Mouse (Mus musculus) limb, embryonic 14.5 days (tissue): ENCODE measurements around the gene Lrmda. TPM values are rescaled to one million over a fixed set of nuclear protein-coding genes. Genes with fewer than 3 reads are reported as not detected.

Experiments
- ATAC-seq: fragments of 200-750 bp; cut with Nextera tagmentation; 2 replicates; pipeline ENCODE4 v1.8.0; 2017; ENCODE audit warnings: low read depth, moderate number of reproducible peaks, moderate TSS enrichment; ENCODE audit not compliant: low FRiP score
- DNase-seq: peaks from one replicate; pipeline ENCODE4 v3.0.0-alpha.2; 2015; ENCODE audit warnings: low spot score
- H3K27ac ChIP-seq: fragments of 300-500 bp; sonication (generic); replicated peaks from 2 replicates; pipeline ENCODE4 v1.5.1; 2014; ENCODE audit warnings: low read depth, mild to moderate bottlenecking, low read length, moderate library complexity, mixed read lengths
- H3K27me3 ChIP-seq: fragments of 300-500 bp; sonication (generic); 2 replicates; pipeline ENCODE4 v1.6.1; 2014; ENCODE audit warnings: low read length, mixed read lengths; ENCODE audit not compliant: control insufficient read depth, insufficient read depth
- H3K36me3 ChIP-seq: fragments of 300-500 bp; sonication (generic); 2 replicates; pipeline ENCODE4 v1.6.1; 2014; ENCODE audit warnings: mild to moderate bottlenecking, low read length, moderate library complexity, mixed read lengths; ENCODE audit not compliant: control insufficient read depth, insufficient read depth
- H3K4me1 ChIP-seq: fragments of 300-500 bp; sonication (generic); 2 replicates; pipeline ENCODE4 v1.6.1; 2014; ENCODE audit warnings: antibody characterized with exemption, low read length, mixed read lengths; ENCODE audit not compliant: control insufficient read depth, insufficient read depth
- H3K4me2 ChIP-seq: fragments of 300-500 bp; sonication (generic); replicated peaks from 2 replicates; pipeline ENCODE4 v1.6.1; 2014; ENCODE audit warnings: low read depth, mild to moderate bottlenecking, low read length, moderate library complexity; ENCODE audit not compliant: severe bottlenecking
- H3K4me3 ChIP-seq: fragments of 300-500 bp; sonication (generic); replicated peaks from 2 replicates; pipeline ENCODE4 v1.5.1; 2014; ENCODE audit warnings: low read length
- H3K9ac ChIP-seq: fragments of 300-500 bp; sonication (generic); 2 replicates; pipeline ENCODE4 v1.6.1; 2014; ENCODE audit warnings: mild to moderate bottlenecking, low read depth, low read length, moderate library complexity; ENCODE audit not compliant: severe bottlenecking
- H3K9me3 ChIP-seq: fragments of 300-500 bp; sonication (generic); 2 replicates; pipeline ENCODE4 v1.6.1; 2016; ENCODE audit warnings: low read length; ENCODE audit not compliant: control insufficient read depth
- POLR2A ChIP-seq: fragments of 200-500 bp; IDR thresholded peaks from 2 replicates; pipeline ENCODE4 v1.8.0; 2012; ENCODE audit warnings: inconsistent platforms, mild to moderate bottlenecking, moderate library complexity, borderline replicate concordance; ENCODE audit not compliant: insufficient read depth, insufficient read length; ENCODE audit errors: extremely low read depth
- WGBS: fragments of 180-500 bp; shearing (Covaris S2); extraction: QIAGEN DNeasy Blood & Tissue Kit; methylation state at CpG from one replicate; pipeline ENCODE4 v1.1.7; 2014; 5-methylcytosine and 5-hydroxymethylcytosine counted together
- polyA plus RNA-seq, 2 experiments: library from polyadenylated mRNA; depleted of rRNA in 1 of 2; stranded (reverse) in 1 of 2; unstranded in 1 of 2; fragments of >200 nt; fragmentation: Nextera tagmentation in 1 of 2; extraction: Ambion mirVana in 1 of 2; gene quantifications; 2 replicates each; pipeline versions ENCODE4 v1.2.1 to v1.2.3; 2012 to 2014

The Lrmda gene
- polyA plus RNA-seq, 2 experiments = 0.08 to 0.72 TPM

- 1% methylated on average over 37 of the region's 37 CpGs for WGBS
- H3K4me3 ChIP-seq = peak within 1 kb of the TSS; percentile 91
These were observed 30.1 kb upstream of the Lrmda start, which contains the start of gene Zfp503 for GRCm38 (mm10) chr14:21989291-21989913. Gene Zfp503 (minus strand): TSS chr14:21989601.

GRCm38 (mm10) chr14:21990321-21991021 is 29.0 kb upstream of the Lrmda start:
- peak overlapping the region; percentile 72 for H3K4me2 ChIP-seq
- peak overlapping the region; percentile 91 for H3K4me3 ChIP-seq
- WGBS = 4% methylated on average over 31 of the region's 31 CpGs
- no peak for TF ChIP-seq POLR2A
- H3K27ac ChIP-seq = peak overlapping the region; percentile 85
- H3K4me1 ChIP-seq = peaks cover 24% of the 10 kb centered on the region; the same call in 1 of the 2 replicates
- peaks cover 10% of the 10 kb centered on the region for H3K36me3 ChIP-seq
- peak overlapping the region; percentile 95 for H3K9ac ChIP-seq
- H3K9me3 ChIP-seq = no peaks in the 10 kb centered on the region
- ATAC-seq = no peak
- H3K27me3 ChIP-seq = peaks cover 33% of the 10 kb centered on the region; the same call in 1 of the 2 replicates
- peak; percentile 21 for DNase-seq

More at GRCm38 (mm10) chr14:21989291-21989913, 30.1 kb upstream of the Lrmda start, which contains the start of gene Zfp503:
- Histone ChIP-seq H3K4me1 (peaks cover 21% of the 10 kb centered on the region), H3K27ac (peak within 1 kb of the TSS; percentile 85), H3K36me3 (peaks cover 21% of the 10 kb centered on the region), H3K27me3 (peaks cover 34% of the 10 kb centered on the region; the same call in 1 of the 2 replicates), H3K9ac (peak within 1 kb of the TSS; percentile 95), H3K9me3 (no peaks in the 10 kb centered on the region), H3K4me2 (peak within 1 kb of the TSS; percentile 72)
- ATAC-seq (no peak), DNase-seq (peak; percentile 81)
- TF ChIP-seq POLR2A = 0 out of 2 replicates have a peak, but pooled peaks have one; percentile 26

- ATAC-seq (no peak), DNase-seq (peak; percentile 77)
- Histone ChIP-seq H3K9ac (peak overlapping the region; percentile 95), H3K9me3 (no peaks in the 10 kb centered on the region), H3K4me3 (peak overlapping the region; percentile 91), H3K27ac (peak overlapping the region; percentile 85), H3K4me2 (peak overlapping the region; percentile 72), H3K27me3 (peaks cover 31% of the 10 kb centered on the region; the same call in 1 of the 2 replicates), H3K36me3 (peaks cover 2% of the 10 kb centered on the region; the same call in 1 of the 2 replicates), H3K4me1 (peaks cover 26% of the 10 kb centered on the region; the same call in 1 of the 2 replicates)
- 9% methylated on average over 26 of the region's 26 CpGs for WGBS
- no peak for TF ChIP-seq POLR2A
These were observed 28.2 kb upstream of the Lrmda start for GRCm38 (mm10) chr14:21991251-21991780.

- no peak for ATAC-seq
- 23% methylated on average over 5 of the region's 5 CpGs for WGBS
- H3K9me3 ChIP-seq = no peaks in the 10 kb centered on the region
- H3K4me1 ChIP-seq = peaks cover 26% of the 10 kb centered on the region; the same call in 1 of the 2 replicates
- 0 out of 2 replicates have a peak overlapping the region, but pooled peaks have one; percentile 3 for H3K9ac ChIP-seq
- TF ChIP-seq POLR2A = no peak
- H3K4me3 ChIP-seq = peak overlapping the region; percentile 91
- H3K36me3 ChIP-seq = no peaks in the 10 kb centered on the region
- H3K27me3 ChIP-seq = peaks cover 31% of the 10 kb centered on the region; the same call in 1 of the 2 replicates
- no peak overlapping the region for H3K27ac ChIP-seq
- peak overlapping the region; percentile 72; the same call in 1 of the 2 replicates for H3K4me2 ChIP-seq
- DNase-seq = no peak
These were observed 27.7 kb upstream of the Lrmda start for GRCm38 (mm10) chr14:21991856-21992255.
